Mouse (Mus musculus) forebrain, embryonic 11.5 days (tissue): ENCODE data around the gene Gm20388. TPM values are rescaled to one million over a fixed set of nuclear protein-coding genes. Genes with fewer than 3 reads are reported as not detected.

Experiments used
- ATAC-seq: fragments of 200-750 bp; cut with Nextera tagmentation; replicated peaks from 2 replicates; pipeline ENCODE4 v1.8.0; 2017; ENCODE audit warnings: moderate TSS enrichment; ENCODE audit not compliant: low FRiP score
- DNase-seq: peaks from one replicate; pipeline ENCODE4 v3.0.0-alpha.2; 2017; ENCODE audit warnings: low spot score
- H3K27ac ChIP-seq: fragments of 300-500 bp; sonication (generic); 2 replicates; pipeline ENCODE4 v1.5.1; 2014; ENCODE audit warnings: low read depth, low read length
- H3K27me3 ChIP-seq: fragments of 300-500 bp; sonication (generic); 2 replicates; pipeline ENCODE4 v1.6.1; 2014; ENCODE audit warnings: mild to moderate bottlenecking, low read length, mixed read lengths; ENCODE audit not compliant: control insufficient read depth, insufficient read depth
- H3K36me3 ChIP-seq: fragments of 300-500 bp; sonication (generic); 2 replicates; pipeline ENCODE4 v1.6.1; 2014; ENCODE audit warnings: mild to moderate bottlenecking, low read length, moderate library complexity, mixed read lengths; ENCODE audit not compliant: control insufficient read depth, insufficient read depth
- H3K4me1 ChIP-seq: fragments of 300-500 bp; sonication (generic); replicated peaks from 2 replicates; pipeline ENCODE4 v1.6.1; 2014; ENCODE audit warnings: low read length, mixed read lengths; ENCODE audit not compliant: control insufficient read depth, insufficient read depth
- H3K4me2 ChIP-seq: fragments of 300-500 bp; sonication (generic); 2 replicates; pipeline ENCODE4 v1.6.1; 2014; ENCODE audit warnings: low read depth, mild to moderate bottlenecking, low read length, moderate library complexity, mixed read lengths; ENCODE audit not compliant: severe bottlenecking
- H3K4me3 ChIP-seq: fragments of 300-500 bp; sonication (generic); 2 replicates; pipeline ENCODE4 v1.5.1; 2014; ENCODE audit warnings: low read depth, low read length
- H3K9ac ChIP-seq: fragments of 300-500 bp; sonication (generic); 2 replicates; pipeline ENCODE4 v1.6.1; 2014; ENCODE audit warnings: low read length
- H3K9me3 ChIP-seq: fragments of 300-500 bp; sonication (generic); 2 replicates; pipeline ENCODE4 v1.6.1; 2016; ENCODE audit warnings: low read length, mixed read lengths; ENCODE audit not compliant: control insufficient read depth
- WGBS: fragments of 180-500 bp; shearing (Covaris S2); extraction: QIAGEN DNeasy Blood & Tissue Kit; methylation state at CpG from one replicate; pipeline ENCODE4 v1.1.7; 2014; 5-methylcytosine and 5-hydroxymethylcytosine counted together
- polyA plus RNA-seq: library from polyadenylated mRNA; unstranded; fragments of >200 nt; fragmentation: Nextera tagmentation; extraction: Ambion mirVana; gene quantifications from 2 replicates; pipeline ENCODE4 v1.2.1, GENCODE M21; 2014

The Gm20388 gene
- polyA plus RNA-seq, 1 experiment from 2014 or later: not detected

DNA sequence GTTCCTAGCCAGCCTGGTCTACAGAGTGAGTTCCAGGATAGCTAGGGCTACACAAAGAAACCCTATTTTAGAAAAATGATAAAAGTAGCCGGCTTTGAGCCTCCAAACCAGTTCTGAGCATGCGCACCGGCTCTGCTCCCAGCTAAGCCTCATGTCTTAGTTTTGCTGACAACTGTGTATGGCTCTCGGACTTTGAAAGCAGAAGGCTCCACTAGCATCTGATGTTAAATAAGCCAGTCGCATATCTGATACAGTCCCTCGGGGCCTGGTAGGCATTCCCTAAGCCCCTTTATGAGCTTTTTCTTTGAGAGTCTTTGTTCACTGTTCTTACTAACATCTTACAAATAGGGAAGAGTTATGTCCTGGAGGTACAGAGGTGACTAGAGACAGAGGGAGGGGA lies 1937.3 kb downstream of the Gm20388 start:
- 81% methylated on average over 6 of the region's 6 CpGs for WGBS
- Histone ChIP-seq H3K4me3 (no peak overlapping the region), H3K9ac (no peak overlapping the region), H3K27ac (no peak overlapping the region), H3K4me2 (no peak overlapping the region), H3K36me3 (no peaks in the 10 kb centered on the region), H3K27me3 (no peaks in the 10 kb centered on the region), H3K9me3 (no peaks in the 10 kb centered on the region), H3K4me1 (peaks cover 6% of the 10 kb centered on the region)
- ATAC-seq: no peak
- DNase-seq: no peak

DNA sequence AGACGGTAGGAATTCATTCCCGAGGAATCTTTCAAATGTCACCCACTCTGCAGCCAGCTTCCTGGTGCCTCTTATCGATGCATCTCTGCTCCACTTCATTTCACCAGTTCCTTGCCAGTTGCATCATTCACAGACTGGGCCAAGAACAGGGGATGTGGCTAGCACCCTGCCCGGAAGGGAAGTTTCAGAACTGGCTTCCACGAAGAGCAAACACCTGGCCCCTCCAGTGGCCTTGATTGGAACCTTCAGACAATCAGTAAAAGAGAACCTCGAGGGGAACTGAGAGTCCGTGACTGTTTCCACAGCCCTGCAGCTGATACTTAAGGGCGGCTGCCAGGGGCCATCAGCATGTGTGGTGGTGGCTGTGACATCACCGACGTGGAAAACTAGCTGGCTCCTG lies 1937.9 kb downstream of the Gm20388 start:
- Histone ChIP-seq H3K9me3 (no peaks in the 10 kb centered on the region), H3K9ac (no peak overlapping the region), H3K4me2 (no peak overlapping the region), H3K4me1 (peaks cover 6% of the 10 kb centered on the region), H3K27me3 (no peaks in the 10 kb centered on the region), H3K4me3 (no peak overlapping the region), H3K27ac (no peak overlapping the region), H3K36me3 (no peaks in the 10 kb centered on the region)
- no peak for DNase-seq
- 74% methylated on average over 10 of the region's 10 CpGs for WGBS
- ATAC-seq: no peak

DNA sequence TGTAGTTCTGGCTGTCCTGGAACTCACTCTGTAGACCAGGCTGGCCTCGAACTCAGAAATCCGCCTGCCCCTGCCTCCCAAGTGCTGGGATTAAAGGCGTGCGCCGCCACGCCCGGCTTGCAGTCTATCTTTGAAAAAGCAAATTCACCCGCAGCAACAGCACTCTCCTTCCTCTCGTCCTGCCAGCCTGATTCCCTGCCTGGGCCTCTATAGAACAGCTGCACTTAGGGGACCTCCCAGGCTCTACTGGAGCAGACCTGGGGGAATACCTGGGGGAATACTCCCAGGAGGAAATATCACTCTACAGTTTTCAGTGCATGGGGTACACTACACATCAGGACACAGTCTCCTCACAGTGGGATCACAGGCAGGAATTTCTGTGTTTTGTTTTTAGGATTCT lies 1938.7 kb downstream of the Gm20388 start:
- H3K36me3 ChIP-seq: no peaks in the 10 kb centered on the region
- no peaks in the 10 kb centered on the region for H3K27me3 ChIP-seq
- no peak overlapping the region for H3K9ac ChIP-seq
- H3K9me3 ChIP-seq: no peaks in the 10 kb centered on the region
- H3K4me3 ChIP-seq: no peak overlapping the region
- no peak overlapping the region for H3K4me2 ChIP-seq
- peaks cover 6% of the 10 kb centered on the region for H3K4me1 ChIP-seq
- WGBS: 71% methylated on average over 9 of the region's 9 CpGs
- no peak overlapping the region for H3K27ac ChIP-seq
- no peak for ATAC-seq
- no peak for DNase-seq

DNA sequence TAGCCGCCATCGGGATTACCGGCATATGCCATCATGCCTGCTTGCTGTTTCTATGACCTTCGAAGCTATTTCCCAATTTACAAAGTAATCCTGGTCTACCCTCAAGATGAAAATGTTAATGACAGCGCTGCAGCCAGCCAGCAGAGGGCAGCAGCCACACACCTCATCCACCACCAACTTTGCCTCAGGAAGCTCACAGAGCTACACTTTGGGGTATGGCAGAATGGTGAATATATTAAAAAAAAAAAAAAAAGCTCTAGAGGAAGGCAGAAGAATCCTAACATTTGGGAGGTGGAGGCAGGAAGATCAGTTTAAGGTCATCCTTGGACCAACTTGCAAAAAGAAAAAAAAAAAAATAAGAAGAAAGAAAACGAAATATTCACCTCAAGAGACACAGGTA lies 1939.4 kb downstream of the Gm20388 start:
- Histone ChIP-seq H3K27ac (no peak overlapping the region), H3K27me3 (no peaks in the 10 kb centered on the region), H3K4me1 (peaks cover 6% of the 10 kb centered on the region), H3K9me3 (no peaks in the 10 kb centered on the region), H3K36me3 (no peaks in the 10 kb centered on the region), H3K4me2 (no peak overlapping the region), H3K4me3 (no peak overlapping the region), H3K9ac (no peak overlapping the region)
- ATAC-seq (no peak; the same call in 1 of the 2 replicates), DNase-seq (peak; percentile 90)
- WGBS: 18% methylated on average over 6 of the region's 6 CpGs

DNA sequence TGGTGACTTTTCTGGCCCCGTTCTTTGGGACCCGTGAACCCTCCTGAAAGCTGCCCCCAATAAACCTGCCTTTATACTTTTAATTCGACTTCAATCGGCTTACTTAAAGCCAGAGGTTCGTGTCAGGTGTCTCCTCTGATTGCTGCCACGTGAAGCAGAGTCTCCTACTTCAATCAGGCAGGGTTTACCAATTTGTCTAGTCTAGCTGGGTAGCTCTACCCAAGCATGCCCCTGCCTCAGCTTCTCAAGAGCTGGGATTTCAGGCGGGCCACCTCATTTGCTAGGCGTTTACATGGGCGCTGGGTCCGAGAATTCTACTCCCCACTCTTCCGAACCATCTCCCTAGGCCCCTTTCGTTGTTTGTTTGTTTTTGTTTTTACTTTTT lies 1939.8 kb downstream of the Gm20388 start:
- Histone ChIP-seq H3K36me3 (no peaks in the 10 kb centered on the region), H3K9me3 (no peaks in the 10 kb centered on the region), H3K4me1 (peaks cover 6% of the 10 kb centered on the region), H3K27ac (no peak overlapping the region), H3K4me2 (peak overlapping the region; percentile 58; the same call in 1 of the 2 replicates), H3K27me3 (no peaks in the 10 kb centered on the region), H3K4me3 (no peak overlapping the region), H3K9ac (peak overlapping the region; percentile 49)
- WGBS: 49% methylated on average over 12 of the region's 12 CpGs
- ATAC-seq (0 out of 2 replicates have a peak, but pooled peaks have one; percentile 19), DNase-seq (no peak)

DNA sequence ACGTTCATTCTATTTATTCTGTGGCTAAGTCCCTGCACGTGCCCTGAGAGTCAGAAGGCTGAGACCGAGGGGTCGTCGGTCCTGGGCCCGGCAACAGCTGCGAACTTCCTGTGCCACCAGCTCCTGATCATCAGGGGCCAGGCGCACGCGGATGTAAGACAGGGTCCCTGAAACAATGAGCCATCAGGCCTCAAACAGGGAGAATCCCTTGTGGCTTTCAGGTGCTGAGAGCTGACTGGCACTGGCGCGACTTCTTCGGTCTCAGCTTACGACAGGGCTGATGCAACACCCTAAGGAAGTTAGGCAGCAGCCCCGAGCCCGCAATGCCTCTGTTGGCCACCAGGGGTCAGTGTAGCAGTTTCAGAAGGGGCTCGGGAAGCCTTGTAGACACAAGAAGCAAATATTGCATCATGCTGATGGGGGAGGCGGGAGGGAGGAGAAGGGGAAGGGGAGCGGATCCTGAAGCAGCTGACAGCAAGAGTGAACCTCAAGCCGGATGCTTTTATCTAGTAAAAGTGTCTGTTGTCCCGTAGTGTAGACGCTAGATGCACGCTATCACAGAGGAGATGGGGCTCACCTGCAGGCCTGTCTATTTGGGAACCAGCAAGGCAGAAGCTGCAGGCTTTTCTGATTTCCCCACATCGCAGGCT lies 1940.3 kb downstream of the Gm20388 start:
- 6% methylated on average over 24 of the region's 24 CpGs for WGBS
- Histone ChIP-seq H3K36me3 (no peaks in the 10 kb centered on the region), H3K27ac (no peak overlapping the region), H3K27me3 (no peaks in the 10 kb centered on the region), H3K9ac (peak overlapping the region; percentile 49), H3K4me3 (no peak overlapping the region), H3K4me2 (peak overlapping the region; percentile 58), H3K4me1 (peaks cover 6% of the 10 kb centered on the region), H3K9me3 (no peaks in the 10 kb centered on the region)
- peak; percentile 86 for ATAC-seq
- DNase-seq: peak; percentile 99

DNA sequence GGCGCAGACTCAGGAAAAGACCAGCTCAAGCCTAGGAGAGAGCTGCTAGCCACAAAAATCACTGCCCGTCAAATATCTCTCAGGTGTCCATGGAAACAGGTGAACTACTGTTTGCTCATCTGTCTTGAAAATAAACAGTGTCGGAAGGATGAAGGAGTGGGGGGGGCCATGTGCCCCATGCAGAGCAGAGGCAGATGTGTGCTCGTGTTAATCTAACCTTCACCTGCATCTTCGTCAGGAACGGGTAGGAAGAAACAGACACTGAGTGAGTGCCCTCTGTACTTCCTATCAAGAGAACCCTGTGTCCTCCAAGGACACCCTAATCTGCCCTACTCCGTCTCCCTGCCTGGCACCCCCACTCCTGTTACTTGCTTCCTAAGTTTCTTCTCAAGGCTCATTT lies 1941.1 kb downstream of the Gm20388 start:
- H3K9me3 ChIP-seq: no peaks in the 10 kb centered on the region
- peaks cover 6% of the 10 kb centered on the region for H3K4me1 ChIP-seq
- H3K36me3 ChIP-seq: no peaks in the 10 kb centered on the region
- no peak for ATAC-seq
- H3K4me3 ChIP-seq: no peak overlapping the region
- H3K4me2 ChIP-seq: 0 out of 2 replicates have a peak overlapping the region, but pooled peaks have one; percentile 58
- H3K27me3 ChIP-seq: no peaks in the 10 kb centered on the region
- H3K9ac ChIP-seq: peak overlapping the region; percentile 44
- 56% methylated on average over 7 of the region's 7 CpGs for WGBS
- H3K27ac ChIP-seq: no peak overlapping the region
- no peak for DNase-seq

DNA sequence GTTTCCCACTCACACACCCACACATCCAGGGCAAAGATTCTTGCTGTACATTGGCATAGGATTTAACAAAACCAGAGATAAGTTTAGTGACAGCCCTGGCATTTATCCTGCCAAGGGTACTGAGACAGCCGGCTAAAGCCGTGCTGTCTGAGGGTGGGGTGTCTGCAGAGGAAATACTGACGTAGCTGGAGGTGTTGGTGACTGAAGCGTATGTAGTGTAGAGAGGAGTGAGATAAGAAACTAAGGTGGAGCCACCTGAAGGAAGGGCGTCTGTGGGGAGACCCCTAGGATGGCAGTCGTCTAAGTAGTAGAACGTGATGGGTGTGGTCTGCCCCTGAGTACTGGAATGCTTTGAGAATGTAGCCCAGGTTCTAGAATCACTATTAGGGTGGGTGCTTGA lies 1941.8 kb downstream of the Gm20388 start:
- Histone ChIP-seq H3K4me3 (no peak overlapping the region), H3K27me3 (no peaks in the 10 kb centered on the region), H3K9ac (no peak overlapping the region), H3K27ac (no peak overlapping the region), H3K9me3 (no peaks in the 10 kb centered on the region), H3K4me1 (peaks cover 6% of the 10 kb centered on the region), H3K36me3 (no peaks in the 10 kb centered on the region), H3K4me2 (no peak overlapping the region)
- WGBS: 65% methylated on average over 7 of the region's 7 CpGs
- ATAC-seq: no peak
- no peak for DNase-seq

DNA sequence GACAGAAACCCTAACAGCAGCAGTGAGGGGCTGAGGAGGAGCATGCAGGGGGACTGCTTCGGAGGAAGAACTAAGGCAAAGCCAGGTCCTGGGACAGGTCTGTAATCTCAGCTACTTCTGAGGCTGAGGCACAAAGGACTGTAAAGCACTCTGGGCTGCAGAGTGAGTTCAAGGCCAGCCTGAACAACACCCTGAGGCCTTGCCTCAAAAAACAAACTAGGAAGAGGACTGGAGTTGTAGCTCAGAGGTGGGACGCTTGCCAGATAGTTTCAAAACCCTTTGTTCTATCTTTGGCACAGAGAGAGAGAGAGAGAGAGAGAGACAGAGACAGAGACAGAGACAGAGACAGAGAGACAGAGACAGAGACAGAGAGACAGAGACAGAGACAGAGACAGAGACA lies 1942.9 kb downstream of the Gm20388 start:
- Histone ChIP-seq H3K4me1 (peaks cover 6% of the 10 kb centered on the region), H3K9me3 (no peaks in the 10 kb centered on the region), H3K27me3 (no peaks in the 10 kb centered on the region), H3K36me3 (no peaks in the 10 kb centered on the region), H3K4me2 (no peak overlapping the region), H3K4me3 (no peak overlapping the region), H3K9ac (no peak overlapping the region), H3K27ac (no peak overlapping the region)
- ATAC-seq (no peak), DNase-seq (no peak)
- WGBS: 92% methylated on average over 2 of the region's 2 CpGs
